Mouse (Mus musculus): ENCODE data around the gene Alkbh4. TPM values are rescaled to one million over a fixed set of nuclear protein-coding genes. Genes with fewer than 3 reads are reported as not detected.

The Alkbh4 gene
- polyA plus RNA-seq, 1 experiment from 2014 or later = 27.9 TPM

GRCm38 (mm10) chr5:136172939-136173338 lies 37.0 kb downstream of the Alkbh4 start:
- H3K27ac ChIP-seq = no peak overlapping the region
- WGBS = 82% methylated on average over 9 of the region's 9 CpGs
- H3K9me3 ChIP-seq (replicated peaks) = no peaks in the 10 kb centered on the region
- peaks cover 8% of the 10 kb centered on the region; the same call in 1 of the 2 replicates for H3K27me3 ChIP-seq (ENCODE audit: low read depth, poor library complexity, severe bottlenecking)
- H3K4me1 ChIP-seq = peaks cover 18% of the 10 kb centered on the region
- peaks cover 14% of the 10 kb centered on the region for H3K36me3 ChIP-seq
- no peak overlapping the region for H3K4me3 ChIP-seq
- no peak for DNase-seq (ENCODE audit: low spot score)

GRCm38 (mm10) chr5:136173606-136174463 lies 37.9 kb downstream of the Alkbh4 start:
- no peaks in the 10 kb centered on the region for H3K9me3 ChIP-seq (replicated peaks)
- no peak for DNase-seq (ENCODE audit: low spot score)
- no peak overlapping the region for H3K27ac ChIP-seq
- H3K4me1 ChIP-seq = peaks cover 18% of the 10 kb centered on the region
- WGBS = 63% methylated on average over 9 of the region's 9 CpGs
- H3K4me3 ChIP-seq = no peak overlapping the region
- peaks cover 8% of the 10 kb centered on the region; the same call in 1 of the 2 replicates for H3K27me3 ChIP-seq (ENCODE audit: low read depth, poor library complexity, severe bottlenecking)
- H3K36me3 ChIP-seq = peaks cover 20% of the 10 kb centered on the region

- no peaks in the 10 kb centered on the region for H3K9me3 ChIP-seq (replicated peaks)
- H3K4me3 ChIP-seq = no peak overlapping the region
- no peaks in the 10 kb centered on the region for H3K27me3 ChIP-seq (ENCODE audit: low read depth, poor library complexity, severe bottlenecking)
- DNase-seq (ENCODE audit: low spot score) = no peak
- H3K36me3 ChIP-seq = peaks cover 77% of the 10 kb centered on the region
- 82% methylated on average over 5 of the region's 5 CpGs for WGBS
- no peak overlapping the region for H3K27ac ChIP-seq
- H3K4me1 ChIP-seq = no peaks in the 10 kb centered on the region
Observed at GRCm38 (mm10) chr5:136179594-136179993, 43.6 kb downstream of the Alkbh4 start.

- H3K9me3 ChIP-seq (replicated peaks) = no peaks in the 10 kb centered on the region
- no peak overlapping the region for H3K27ac ChIP-seq
- no peak for DNase-seq (ENCODE audit: low spot score)
- peaks cover 93% of the 10 kb centered on the region for H3K36me3 ChIP-seq
- H3K27me3 ChIP-seq (ENCODE audit: low read depth, poor library complexity, severe bottlenecking) = no peaks in the 10 kb centered on the region
- H3K4me1 ChIP-seq = no peaks in the 10 kb centered on the region
- H3K4me3 ChIP-seq = no peak overlapping the region
- 92% methylated on average over 6 of the region's 6 CpGs for WGBS
Observed at GRCm38 (mm10) chr5:136181197-136181596, 45.3 kb downstream of the Alkbh4 start.

- Histone ChIP-seq H3K9me3 (replicated peaks) (no peaks in the 10 kb centered on the region), H3K4me1 (no peaks in the 10 kb centered on the region), H3K27me3 (ENCODE audit: low read depth, poor library complexity, severe bottlenecking) (no peaks in the 10 kb centered on the region), H3K4me3 (no peak overlapping the region), H3K27ac (no peak overlapping the region), H3K36me3 (peaks cover 99% of the 10 kb centered on the region)
- WGBS = 93% methylated on average over 6 of the region's 6 CpGs
- DNase-seq (ENCODE audit: low spot score) = no peak
Observed at GRCm38 (mm10) chr5:136182049-136182448, 46.1 kb downstream of the Alkbh4 start.

GRCm38 (mm10) chr5:136182830-136183229 lies 46.9 kb downstream of the Alkbh4 start:
- no peak for DNase-seq (ENCODE audit: low spot score)
- Histone ChIP-seq H3K27ac (no peak overlapping the region), H3K27me3 (ENCODE audit: low read depth, poor library complexity, severe bottlenecking) (no peaks in the 10 kb centered on the region), H3K4me1 (no peaks in the 10 kb centered on the region), H3K4me3 (no peak overlapping the region), H3K9me3 (replicated peaks) (no peaks in the 10 kb centered on the region), H3K36me3 (peaks cover 97% of the 10 kb centered on the region)
- WGBS = 94% methylated on average over 4 of the region's 4 CpGs

- no peak for DNase-seq (ENCODE audit: low spot score)
- Histone ChIP-seq H3K36me3 (peaks cover 97% of the 10 kb centered on the region), H3K27ac (no peak overlapping the region), H3K4me3 (no peak overlapping the region), H3K4me1 (no peaks in the 10 kb centered on the region), H3K9me3 (replicated peaks) (no peaks in the 10 kb centered on the region), H3K27me3 (ENCODE audit: low read depth, poor library complexity, severe bottlenecking) (no peaks in the 10 kb centered on the region)
- 94% methylated on average over 7 of the region's 7 CpGs for WGBS
Observed at GRCm38 (mm10) chr5:136183766-136184165, 47.8 kb downstream of the Alkbh4 start.

- Histone ChIP-seq H3K9me3 (replicated peaks) (no peaks in the 10 kb centered on the region), H3K27ac (no peak overlapping the region), H3K4me1 (no peaks in the 10 kb centered on the region), H3K36me3 (peaks cover 97% of the 10 kb centered on the region), H3K27me3 (ENCODE audit: low read depth, poor library complexity, severe bottlenecking) (no peaks in the 10 kb centered on the region), H3K4me3 (no peak overlapping the region)
- WGBS = 57% methylated on average over 4 of the region's 4 CpGs
- peak; percentile 46 for DNase-seq (ENCODE audit: low spot score)
Observed at GRCm38 (mm10) chr5:136186723-136187122, 50.8 kb downstream of the Alkbh4 start.

Small RNA genes lying within 50 kb of the gene (microRNA-seq; reads per million reads assigned to microRNA genes)
- gene Mir7035 = not detected

Other genes with a start within 250 kb of the Alkbh4 start
- gene Hspb1, start 248.2 kb upstream of the Alkbh4 start, polyA plus RNA-seq (2016; fragmentation: Nextera tagmentation; extraction: Ambion mirVana) = 34.0 and 34.8 TPM in 2 replicates
- 197 and 203 TPM in 2 replicates for gene Ywhag, start 201.5 kb upstream of the Alkbh4 start, polyA plus RNA-seq (2016; fragmentation: Nextera tagmentation; extraction: Ambion mirVana)
- 3.3 and 4.1 TPM in 2 replicates for gene Ssc4d, start 161.6 kb upstream of the Alkbh4 start, polyA plus RNA-seq (2016; fragmentation: Nextera tagmentation; extraction: Ambion mirVana)
- gene Zp3, start 156.0 kb upstream of the Alkbh4 start, polyA plus RNA-seq (2016; fragmentation: Nextera tagmentation; extraction: Ambion mirVana) = not detected in 2 replicates
- 41.5 and 42.3 TPM in 2 replicates for gene Dtx2, start 141.3 kb upstream of the Alkbh4 start, polyA plus RNA-seq (2016; fragmentation: Nextera tagmentation; extraction: Ambion mirVana)
- 1.5 and 5.5 TPM in 2 replicates for gene Upk3b, start 97.7 kb upstream of the Alkbh4 start, polyA plus RNA-seq (2016; fragmentation: Nextera tagmentation; extraction: Ambion mirVana)
- gene Upk3bl, start 81.7 kb upstream of the Alkbh4 start, polyA plus RNA-seq (2016; fragmentation: Nextera tagmentation; extraction: Ambion mirVana) = 3.5 and 4.9 TPM in 2 replicates
- 1.1 and 2.4 TPM in 2 replicates for gene Rasa4, start 52.2 kb upstream of the Alkbh4 start, polyA plus RNA-seq (2016; fragmentation: Nextera tagmentation; extraction: Ambion mirVana)
- gene Polr2j, start 19.5 kb upstream of the Alkbh4 start, polyA plus RNA-seq (2016; fragmentation: Nextera tagmentation; extraction: Ambion mirVana) = 283 and 310 TPM in 2 replicates
- 62.4 and 66.4 TPM in 2 replicates for gene Lrwd1, start 72 bp upstream of the Alkbh4 start, polyA plus RNA-seq (2016; fragmentation: Nextera tagmentation; extraction: Ambion mirVana)
- gene Orai2, start 34.6 kb downstream of the Alkbh4 start, polyA plus RNA-seq (2016; fragmentation: Nextera tagmentation; extraction: Ambion mirVana) = 5.5 and 6.6 TPM in 2 replicates
- gene Prkrip1, start 62.8 kb downstream of the Alkbh4 start, polyA plus RNA-seq (2016; fragmentation: Nextera tagmentation; extraction: Ambion mirVana) = 66.0 and 75.4 TPM in 2 replicates
- gene Sh2b2, start 110.4 kb downstream of the Alkbh4 start, polyA plus RNA-seq (2016; fragmentation: Nextera tagmentation; extraction: Ambion mirVana) = 14.4 and 17.7 TPM in 2 replicates

Measured in limb, embryonic 10.5 days (tissue).